Mouse (Mus musculus) thymus, adult 2 months (tissue): ENCODE data around the gene Mob2. TPM values are rescaled to one million over a fixed set of nuclear protein-coding genes. Genes with fewer than 3 reads are reported as not detected.

Experiments
- DNase-seq: peaks from one replicate; pipeline ENCODE4 v3.0.0; 2021
- H3K27ac ChIP-seq: fragments of 200-500 bp; 2 replicates; pipeline ENCODE4 v1.5.1; 2012; ENCODE audit warnings: low read length, control low read depth; ENCODE audit not compliant: control insufficient read depth, insufficient read depth
- H3K27me3 ChIP-seq: fragments of 200-500 bp; 2 replicates; pipeline ENCODE4 v1.6.1; 2012; ENCODE audit warnings: mild to moderate bottlenecking, low read length, moderate library complexity, mixed read lengths; ENCODE audit not compliant: control insufficient read depth, insufficient read depth
- H3K36me3 ChIP-seq: fragments of 200-500 bp; 2 replicates; pipeline ENCODE4 v1.6.1; 2012; ENCODE audit warnings: mild to moderate bottlenecking, low read length, moderate library complexity; ENCODE audit not compliant: control insufficient read depth, insufficient read depth
- H3K4me1 ChIP-seq: fragments of 200-500 bp; replicated peaks from 2 replicates; pipeline ENCODE4 v1.6.1; 2012; ENCODE audit warnings: low read length; ENCODE audit not compliant: control insufficient read depth, insufficient read depth
- H3K4me3 ChIP-seq: fragments of 200-500 bp; 2 replicates; pipeline ENCODE4 v1.5.1; 2012; ENCODE audit warnings: mild to moderate bottlenecking, low read length, control low read depth, moderate library complexity; ENCODE audit not compliant: control insufficient read depth, insufficient read depth
- CTCF ChIP-seq: fragments of 200-500 bp; IDR thresholded peaks from 2 replicates; pipeline ENCODE4 v1.5.1; 2012; ENCODE audit warnings: mild to moderate bottlenecking, control low read depth, low read length, moderate library complexity, borderline replicate concordance; ENCODE audit not compliant: control insufficient read depth, poor library complexity, insufficient read depth; ENCODE audit errors: extremely low read depth
- POLR2A ChIP-seq: fragments of 200-500 bp; IDR thresholded peaks from 2 replicates; pipeline ENCODE4 v1.6.1; 2012; ENCODE audit warnings: mild to moderate bottlenecking, low read length, control low read depth, moderate library complexity; ENCODE audit not compliant: control insufficient read depth, poor library complexity, insufficient read depth; ENCODE audit errors: extremely low read depth
- WGBS: fragments of 180-500 bp; shearing (Covaris S2); methylation state at CpG from one replicate; pipeline ENCODE4 v1.1.7; 2018; 5-methylcytosine and 5-hydroxymethylcytosine counted together
- polyA plus RNA-seq: library from polyadenylated mRNA; depleted of rRNA; stranded (reverse); fragments of >200 nt; gene quantifications from 2 replicates; pipeline ENCODE4 v1.2.3, GENCODE M21; 2012

Mob2 gene
- polyA plus RNA-seq, 1 experiment, result 73.5 TPM

DNA sequence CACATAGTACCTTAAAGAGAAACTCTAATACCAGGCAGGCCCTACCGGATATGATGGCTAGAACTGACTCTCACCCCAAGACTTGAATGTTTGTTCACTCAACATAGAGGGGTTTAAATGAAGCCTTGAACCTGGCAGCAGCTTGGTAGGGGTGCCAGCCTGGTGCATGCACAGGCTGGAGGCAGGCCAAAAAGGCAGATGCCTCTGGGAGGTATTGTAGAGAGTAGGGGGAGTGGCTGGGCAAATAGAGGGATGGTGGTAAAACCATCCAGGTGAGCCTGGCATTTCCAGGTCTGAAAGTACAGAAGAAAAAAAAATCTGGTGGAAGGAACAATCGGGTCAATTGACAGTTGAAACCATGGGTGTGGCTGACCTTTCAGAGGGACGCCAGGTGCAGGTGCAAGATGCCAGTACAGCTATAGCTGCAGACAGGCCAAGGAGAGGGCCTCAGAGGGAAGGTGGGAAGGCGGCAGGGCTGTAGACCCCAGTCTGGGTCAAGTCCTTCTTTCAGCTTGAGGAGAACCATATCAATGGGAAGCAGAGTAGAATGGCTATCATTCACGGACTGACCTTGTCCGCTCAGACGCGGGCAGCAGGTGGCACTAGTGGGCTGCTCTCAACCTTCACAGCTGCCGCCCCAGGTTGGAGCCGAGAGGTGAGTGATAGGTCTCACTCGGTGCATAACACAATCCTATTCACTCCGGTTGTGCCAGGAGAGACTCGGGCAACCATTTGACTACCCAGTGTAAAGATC is 9.8 kb upstream of the Mob2 start:
- H3K4me3 ChIP-seq, result no peak overlapping the region
- TF ChIP-seq POLR2A (no peak), CTCF (peak; percentile 77; the same call in 1 of the 2 replicates)
- no peak overlapping the region for H3K27ac ChIP-seq
- DNase-seq, result peak; percentile 64
- no peaks in the 10 kb centered on the region for H3K36me3 ChIP-seq
- H3K4me1 ChIP-seq, result no peaks in the 10 kb centered on the region
- no peaks in the 10 kb centered on the region; the same call in 1 of the 2 replicates for H3K27me3 ChIP-seq
- WGBS, result 21% methylated on average over 13 of the region's 13 CpGs

- H3K4me1 ChIP-seq, result no peaks in the 10 kb centered on the region
- WGBS, result 61% methylated on average over 4 of the region's 4 CpGs
- H3K27me3 ChIP-seq, result no peaks in the 10 kb centered on the region; the same call in 1 of the 2 replicates
- DNase-seq, result no peak
- no peaks in the 10 kb centered on the region for H3K36me3 ChIP-seq
- TF ChIP-seq POLR2A (no peak), CTCF (no peak)
- no peak overlapping the region for H3K27ac ChIP-seq
- H3K4me3 ChIP-seq, result no peak overlapping the region
These were observed 7.6 kb upstream of the Mob2 start for GRCm38 (mm10) chr7:142068429-142068828.

DNA sequence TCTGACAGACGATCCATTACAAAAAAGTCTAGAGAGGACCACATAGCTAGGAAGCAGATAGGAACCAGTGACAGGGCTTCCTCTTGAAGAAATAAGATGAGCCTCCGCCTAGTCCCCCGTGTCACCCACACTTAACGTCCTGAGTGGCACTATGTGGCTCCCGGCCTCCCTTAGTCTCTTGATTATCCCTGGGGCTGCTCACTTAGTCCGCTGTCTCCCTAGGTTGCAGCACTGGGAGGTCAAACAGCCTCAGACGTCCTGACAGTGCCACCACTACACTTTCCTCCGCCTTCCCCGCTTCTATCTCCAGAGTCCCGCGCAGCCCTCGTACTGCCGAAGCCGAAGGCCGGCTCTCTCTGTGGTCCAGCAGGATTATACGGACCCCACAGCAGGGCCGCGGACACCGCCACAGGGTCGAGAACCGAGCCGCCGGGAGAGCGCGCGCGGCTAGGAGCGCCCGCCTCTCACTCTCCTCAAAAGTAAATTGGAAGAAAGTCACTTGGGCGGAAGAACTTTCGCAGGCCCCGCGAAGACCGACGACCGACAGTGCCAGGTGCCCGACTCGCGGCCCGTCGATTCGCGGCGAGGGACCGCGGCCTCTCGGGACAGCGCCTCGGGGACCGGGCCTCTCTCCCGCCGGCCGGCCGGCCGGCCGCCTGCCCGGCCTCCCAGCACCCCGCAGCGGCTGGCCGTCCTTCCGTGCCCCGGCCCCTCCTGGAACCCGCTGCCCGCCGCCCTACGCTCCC is 507 bp downstream of the Mob2 start:
- H3K4me1 ChIP-seq, result peaks cover 24% of the 10 kb centered on the region
- H3K36me3 ChIP-seq, result no peaks in the 10 kb centered on the region
- H3K4me3 ChIP-seq, result peak overlapping the region; percentile 64
- WGBS, result under 1% methylated on average over 66 of the region's 66 CpGs
- TF ChIP-seq POLR2A, result no peak
- TF ChIP-seq CTCF, result no peak
- H3K27me3 ChIP-seq, result no peaks in the 10 kb centered on the region
- DNase-seq, result peak; percentile 34
- H3K27ac ChIP-seq, result no peak overlapping the region

GRCm38 (mm10) chr7:142059024-142059423 is 1.8 kb downstream of the Mob2 start:
- no peak overlapping the region for H3K4me3 ChIP-seq
- no peaks in the 10 kb centered on the region for H3K27me3 ChIP-seq
- no peak for DNase-seq
- H3K36me3 ChIP-seq, result no peaks in the 10 kb centered on the region
- H3K27ac ChIP-seq, result no peak overlapping the region
- TF ChIP-seq POLR2A (no peak), CTCF (no peak)
- peaks cover 24% of the 10 kb centered on the region for H3K4me1 ChIP-seq
- WGBS, result 66% methylated on average over 2 of the region's 2 CpGs

- H3K27me3 ChIP-seq, result no peaks in the 10 kb centered on the region
- WGBS, result 6% methylated on average over 1 of the region's 1 CpGs
- TF ChIP-seq POLR2A, result no peak
- no peak for TF ChIP-seq CTCF
- no peak for DNase-seq
- H3K4me3 ChIP-seq, result no peak overlapping the region
- peaks cover 24% of the 10 kb centered on the region for H3K4me1 ChIP-seq
- no peaks in the 10 kb centered on the region for H3K36me3 ChIP-seq
- peak overlapping the region; percentile 56 for H3K27ac ChIP-seq
These were observed 3.7 kb downstream of the Mob2 start for GRCm38 (mm10) chr7:142057121-142057520.

DNA sequence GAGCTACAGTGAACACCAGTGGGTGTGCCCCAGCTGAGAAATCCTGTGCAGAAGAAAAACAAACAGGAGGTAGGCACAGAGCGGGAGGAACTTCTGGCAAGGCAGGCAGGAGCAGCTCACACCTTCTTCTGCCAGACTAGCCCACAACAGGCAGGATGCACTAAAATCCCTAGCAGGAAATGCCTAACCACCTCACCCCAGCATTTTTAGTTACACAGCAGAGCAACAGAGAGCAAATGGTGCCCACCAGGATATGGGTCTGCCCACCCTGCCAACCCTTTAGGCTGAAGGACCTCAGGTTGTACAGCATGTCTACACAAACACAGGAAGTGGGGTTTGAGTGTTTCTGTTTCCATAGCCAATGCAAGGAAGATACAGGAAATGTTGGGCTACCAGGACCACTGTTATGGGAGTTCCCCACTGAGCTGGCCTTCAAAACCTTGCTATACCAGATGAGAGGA is 4.2 kb downstream of the Mob2 start:
- Histone ChIP-seq H3K36me3 (no peaks in the 10 kb centered on the region), H3K4me1 (peaks cover 24% of the 10 kb centered on the region), H3K4me3 (no peak overlapping the region), H3K27ac (peak overlapping the region; percentile 56), H3K27me3 (no peaks in the 10 kb centered on the region)
- DNase-seq, result peak; percentile 11
- TF ChIP-seq POLR2A (no peak), CTCF (no peak)
- WGBS, result 15% methylated on average over 1 of the region's 1 CpGs
